Mouse (Mus musculus): ENCODE data around the gene Pcyt2.

DNA sequence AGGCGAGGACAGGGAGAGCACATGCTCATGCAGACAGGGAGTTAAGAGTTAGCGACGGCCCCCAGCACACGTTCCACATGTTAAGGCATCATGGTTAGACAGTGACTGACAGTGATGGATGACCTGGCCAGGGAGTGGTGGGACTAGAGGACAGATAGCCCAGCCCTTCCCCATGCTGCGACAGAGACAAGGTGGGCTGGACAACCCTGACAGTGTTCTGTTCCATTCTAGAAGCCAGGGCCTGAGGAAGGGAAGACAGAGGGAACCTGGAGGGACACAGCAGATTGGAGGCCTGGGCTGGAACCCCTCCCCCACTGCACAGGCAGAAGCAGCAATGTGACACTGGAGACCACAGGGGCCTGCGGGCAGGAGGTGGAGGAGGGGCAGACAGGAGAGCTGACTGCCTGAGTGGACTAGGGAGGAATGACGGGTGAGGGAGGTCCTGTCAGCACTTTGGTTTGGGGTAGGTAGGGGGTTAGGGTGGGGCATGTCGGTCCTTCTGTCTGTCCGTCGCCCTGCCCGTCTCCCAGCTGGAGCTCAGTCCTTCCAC is 39.0 kb downstream of the Pcyt2 start:
- TF ChIP-seq CTCF (IDR thresholded peaks at IDR 0.05; ENCODE audit: insufficient read depth, low read depth, low read length) (no peak), POLR2A (IDR thresholded peaks at IDR 0.05; ENCODE audit: insufficient read depth, low read depth, low read length) (no peak)
